Mouse (Mus musculus) heart, adult 2 months (tissue): ENCODE measurements around the gene Ppm1a.

Source experiments
- EP300 ChIP-seq: fragments of 200-500 bp; IDR thresholded peaks from 2 replicates; pipeline ENCODE4 v1.6.1; 2011; ENCODE audit warnings: low read depth, low read length, control low read depth; ENCODE audit not compliant: insufficient read depth
- POLR2A ChIP-seq: fragments of 200-500 bp; IDR thresholded peaks from 2 replicates; pipeline ENCODE4 v1.6.1; 2011; ENCODE audit warnings: mild to moderate bottlenecking, low read depth, low read length, control low read depth; ENCODE audit not compliant: insufficient read depth

GRCm38 (mm10) chr12:72773921-72774320 is 16.7 kb downstream of the Ppm1a start:
- TF ChIP-seq POLR2A (no peak), EP300 (no peak)
